Mouse (Mus musculus) stomach, embryonic 16.5 days (tissue): ENCODE measurements around the gene Trit1. TPM values are rescaled to one million over a fixed set of nuclear protein-coding genes. Genes with fewer than 3 reads are reported as not detected.

ENCODE experiments used
- ATAC-seq: fragments of 200-750 bp; cut with Nextera tagmentation; 2 replicates; pipeline ENCODE4 v1.8.0; 2017; ENCODE audit warnings: moderate number of reproducible peaks, moderate TSS enrichment; ENCODE audit not compliant: insufficient read depth, low FRiP score
- H3K27ac ChIP-seq: fragments of 300-500 bp; sonication (generic); 2 replicates; pipeline ENCODE4 v1.5.1; 2014; ENCODE audit warnings: low read length
- H3K27me3 ChIP-seq: fragments of 300-500 bp; sonication (generic); 2 replicates; pipeline ENCODE4 v1.6.1; 2014; ENCODE audit warnings: low read length, control low read depth, mixed read lengths; ENCODE audit not compliant: control insufficient read depth, insufficient read depth
- H3K36me3 ChIP-seq: fragments of 300-500 bp; sonication (generic); 2 replicates; pipeline ENCODE4 v1.6.1; 2014; ENCODE audit warnings: low read length; ENCODE audit not compliant: control insufficient read depth, insufficient read depth
- H3K4me1 ChIP-seq: fragments of 300-500 bp; sonication (generic); 2 replicates; pipeline ENCODE4 v1.6.1; 2014; ENCODE audit warnings: low read length, control low read depth, mixed read lengths; ENCODE audit not compliant: control insufficient read depth, insufficient read depth
- H3K4me2 ChIP-seq: fragments of 300-500 bp; sonication (generic); 2 replicates; pipeline ENCODE4 v1.6.1; 2014; ENCODE audit warnings: low read depth, low read length, mixed read lengths
- H3K4me3 ChIP-seq: fragments of 300-500 bp; sonication (generic); replicated peaks from 2 replicates; pipeline ENCODE4 v1.5.1; 2014; ENCODE audit warnings: mild to moderate bottlenecking, low read length
- H3K9ac ChIP-seq: fragments of 300-500 bp; sonication (generic); 2 replicates; pipeline ENCODE4 v1.6.1; 2014; ENCODE audit warnings: low read length
- H3K9me3 ChIP-seq: fragments of 300-500 bp; sonication (generic); replicated peaks from 2 replicates; pipeline ENCODE4 v1.6.1; 2016; ENCODE audit warnings: low read length, control low read depth; ENCODE audit not compliant: control insufficient read depth
- WGBS: fragments of 180-500 bp; shearing (Covaris S2); extraction: QIAGEN DNeasy Blood & Tissue Kit; methylation state at CpG from one replicate; pipeline ENCODE4 v1.1.7; 2014; 5-methylcytosine and 5-hydroxymethylcytosine counted together
- polyA plus RNA-seq: library from polyadenylated mRNA; unstranded; fragments of >200 nt; fragmentation: Nextera tagmentation; extraction: Ambion mirVana; gene quantifications from 2 replicates; pipeline ENCODE4 v1.2.1, GENCODE M21; 2015

Gene Trit1
- polyA plus RNA-seq, 1 experiment from 2014 or later: 21.2 TPM

DNA sequence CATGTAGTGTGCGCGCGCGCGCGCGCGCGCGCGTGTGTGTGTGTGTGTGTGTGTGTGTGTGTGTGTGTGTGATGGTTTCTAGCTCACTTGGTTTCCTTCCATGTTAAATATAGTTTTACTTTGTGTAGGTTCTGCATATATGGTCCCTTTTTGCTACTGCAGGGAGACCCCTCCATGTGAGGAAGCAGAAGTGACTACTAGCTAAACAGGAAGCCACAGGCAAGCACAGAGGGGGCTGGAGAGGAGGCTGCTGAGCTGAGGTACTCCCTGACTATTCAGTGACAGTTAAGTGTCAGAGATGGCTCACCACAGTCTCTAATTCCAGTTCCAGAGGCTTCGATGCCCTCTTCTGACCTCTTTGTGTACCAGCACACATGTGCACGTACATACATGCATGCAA lies 9.8 kb downstream of the Trit1 start:
- no peak overlapping the region for H3K9ac ChIP-seq
- H3K4me1 ChIP-seq: no peaks in the 10 kb centered on the region
- ATAC-seq: no peak
- 0 out of 2 replicates have a peak, but pooled peaks cover 7% of the 10 kb centered on the region for H3K36me3 ChIP-seq
- no peaks in the 10 kb centered on the region for H3K9me3 ChIP-seq
- no peaks in the 10 kb centered on the region for H3K27me3 ChIP-seq
- H3K27ac ChIP-seq: no peak overlapping the region
- 91% methylated on average over 13 of the region's 13 CpGs for WGBS
- no peak overlapping the region for H3K4me2 ChIP-seq
- H3K4me3 ChIP-seq: no peak overlapping the region

GRCm38 (mm10) chr4:123026597-123026996 lies 10.2 kb downstream of the Trit1 start:
- Histone ChIP-seq H3K9ac (no peak overlapping the region), H3K4me1 (no peaks in the 10 kb centered on the region)

DNA sequence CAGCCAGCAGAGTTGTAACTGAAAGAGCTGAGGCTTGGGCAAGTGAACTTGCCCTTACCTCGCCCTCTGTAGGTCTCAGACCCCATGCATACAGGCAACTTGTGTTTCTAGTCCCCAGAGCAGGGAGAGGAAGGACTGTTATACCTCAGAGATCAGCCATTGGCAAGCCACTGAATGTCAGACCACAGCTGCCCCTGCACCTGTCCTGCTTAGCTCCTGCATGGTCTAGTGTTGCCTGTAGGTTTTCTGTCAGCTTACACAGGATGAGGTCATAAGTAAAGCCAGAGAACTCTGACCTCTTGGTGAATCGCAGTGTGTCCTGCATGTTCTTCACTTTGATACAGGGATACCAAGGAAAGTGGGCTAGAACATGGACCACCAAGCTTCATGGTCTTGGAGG lies 18.4 kb downstream of the Trit1 start:
- H3K4me2 ChIP-seq: no peak overlapping the region
- no peak for ATAC-seq
- no peaks in the 10 kb centered on the region for H3K9me3 ChIP-seq
- H3K27me3 ChIP-seq: no peaks in the 10 kb centered on the region
- H3K9ac ChIP-seq: no peak overlapping the region
- 89% methylated on average over 2 of the region's 2 CpGs for WGBS
- 0 out of 2 replicates have a peak, but pooled peaks cover 3% of the 10 kb centered on the region for H3K36me3 ChIP-seq
- no peak overlapping the region for H3K27ac ChIP-seq
- 0 out of 2 replicates have a peak, but pooled peaks cover 10% of the 10 kb centered on the region for H3K4me1 ChIP-seq
- H3K4me3 ChIP-seq: no peak overlapping the region

More at GRCm38 (mm10) chr4:123026597-123026996, 10.2 kb downstream of the Trit1 start:
- Histone ChIP-seq H3K36me3 (0 out of 2 replicates have a peak, but pooled peaks cover 5% of the 10 kb centered on the region), H3K27ac (no peak overlapping the region), H3K4me2 (no peak overlapping the region), H3K4me3 (no peak overlapping the region), H3K27me3 (no peaks in the 10 kb centered on the region), H3K9me3 (no peaks in the 10 kb centered on the region)
- 82% methylated on average over 4 of the region's 4 CpGs for WGBS
- no peak for ATAC-seq

GRCm38 (mm10) chr4:123035636-123036035 lies 19.2 kb downstream of the Trit1 start:
- 0 out of 2 replicates have a peak, but pooled peaks cover 3% of the 10 kb centered on the region for H3K36me3 ChIP-seq
- no peak overlapping the region for H3K27ac ChIP-seq
- WGBS: 95% methylated on average over 2 of the region's 2 CpGs
- 0 out of 2 replicates have a peak, but pooled peaks have one; percentile 21 for ATAC-seq
- H3K27me3 ChIP-seq: no peaks in the 10 kb centered on the region
- H3K4me2 ChIP-seq: no peak overlapping the region
- no peak overlapping the region for H3K9ac ChIP-seq
- H3K4me1 ChIP-seq: 0 out of 2 replicates have a peak, but pooled peaks cover 10% of the 10 kb centered on the region
- no peak overlapping the region for H3K4me3 ChIP-seq
- no peaks in the 10 kb centered on the region for H3K9me3 ChIP-seq

DNA sequence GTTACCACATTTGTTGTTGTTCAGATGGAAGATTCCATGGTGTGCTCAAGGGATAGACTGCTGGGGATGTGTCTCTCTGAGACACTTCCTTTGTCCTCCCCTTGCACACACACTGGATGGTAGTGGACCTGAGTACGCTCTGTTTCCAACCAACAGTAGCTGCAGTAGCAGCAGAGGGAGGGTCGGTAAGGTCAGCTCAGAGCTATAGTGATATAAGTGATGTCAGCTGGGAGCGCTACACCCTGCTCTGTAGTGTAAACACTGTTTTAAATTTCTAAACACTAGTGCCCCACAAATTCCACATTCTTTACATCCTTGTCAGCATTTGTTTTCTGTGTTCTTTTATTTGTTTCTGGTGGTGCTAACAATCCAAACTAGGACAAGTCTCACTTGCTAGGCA lies 20.3 kb downstream of the Trit1 start:
- Histone ChIP-seq H3K4me2 (no peak overlapping the region), H3K9ac (no peak overlapping the region), H3K27me3 (no peaks in the 10 kb centered on the region), H3K36me3 (0 out of 2 replicates have a peak, but pooled peaks cover 8% of the 10 kb centered on the region), H3K9me3 (no peaks in the 10 kb centered on the region), H3K4me3 (no peak overlapping the region), H3K4me1 (0 out of 2 replicates have a peak, but pooled peaks cover 10% of the 10 kb centered on the region), H3K27ac (0 out of 2 replicates have a peak overlapping the region, but pooled peaks have one; percentile 1)
- ATAC-seq: peak; percentile 50; the same call in 1 of the 2 replicates
- 33% methylated on average over 3 of the region's 3 CpGs for WGBS

GRCm38 (mm10) chr4:123041131-123041530 lies 24.7 kb downstream of the Trit1 start:
- WGBS: 91% methylated on average over 6 of the region's 6 CpGs
- no peaks in the 10 kb centered on the region for H3K9me3 ChIP-seq
- H3K27ac ChIP-seq: no peak overlapping the region
- no peak overlapping the region for H3K4me3 ChIP-seq
- H3K4me2 ChIP-seq: no peak overlapping the region
- H3K27me3 ChIP-seq: no peaks in the 10 kb centered on the region
- no peak overlapping the region for H3K9ac ChIP-seq
- 0 out of 2 replicates have a peak, but pooled peaks cover 8% of the 10 kb centered on the region for H3K4me1 ChIP-seq
- peaks cover 5% of the 10 kb centered on the region; the same call in 1 of the 2 replicates for H3K36me3 ChIP-seq
- ATAC-seq: no peak

GRCm38 (mm10) chr4:123043858-123044257 lies 27.5 kb downstream of the Trit1 start:
- WGBS: 91% methylated on average over 1 of the region's 1 CpGs
- Histone ChIP-seq H3K4me3 (no peak overlapping the region), H3K4me1 (peaks cover 11% of the 10 kb centered on the region), H3K4me2 (no peak overlapping the region), H3K27me3 (no peaks in the 10 kb centered on the region), H3K36me3 (peaks cover 5% of the 10 kb centered on the region; the same call in 1 of the 2 replicates), H3K9ac (no peak overlapping the region), H3K9me3 (no peaks in the 10 kb centered on the region), H3K27ac (no peak overlapping the region)
- ATAC-seq: no peak

GRCm38 (mm10) chr4:123044842-123045241 lies 28.4 kb downstream of the Trit1 start:
- no peak overlapping the region for H3K4me3 ChIP-seq
- ATAC-seq: no peak
- H3K27me3 ChIP-seq: no peaks in the 10 kb centered on the region
- H3K4me2 ChIP-seq: no peak overlapping the region
- peak overlapping the region; percentile 67 for H3K27ac ChIP-seq
- no peak overlapping the region for H3K9ac ChIP-seq
- no peaks in the 10 kb centered on the region for H3K9me3 ChIP-seq
- peaks cover 14% of the 10 kb centered on the region for H3K4me1 ChIP-seq
- peaks cover 5% of the 10 kb centered on the region; the same call in 1 of the 2 replicates for H3K36me3 ChIP-seq
- 77% methylated on average over 4 of the region's 4 CpGs for WGBS

DNA sequence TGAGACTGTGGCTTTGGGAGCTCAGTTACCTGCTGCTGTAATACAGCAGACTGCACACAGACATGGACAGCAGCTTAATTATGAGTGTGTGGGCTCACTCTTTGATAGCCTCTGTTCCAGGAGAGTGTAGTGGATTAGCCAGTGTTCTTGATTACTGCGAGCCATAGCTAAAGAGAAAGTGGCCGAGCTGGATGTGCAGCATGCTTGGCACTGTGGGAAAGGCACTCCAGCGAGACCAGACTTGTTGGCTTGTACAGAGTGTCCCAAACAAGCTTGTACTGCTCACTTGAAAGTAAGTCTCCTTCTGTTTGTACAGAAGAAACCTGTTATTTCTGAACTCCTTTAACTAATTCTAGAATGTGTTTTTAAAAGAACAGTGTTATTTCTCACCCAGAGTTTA lies 29.9 kb downstream of the Trit1 start:
- peaks cover under 1% of the 10 kb centered on the region; the same call in 1 of the 2 replicates for H3K36me3 ChIP-seq

More for the DNA sequence above, 29.9 kb downstream of the Trit1 start:
- ATAC-seq: peak; percentile 35; the same call in 1 of the 2 replicates
- WGBS: 62% methylated on average over 3 of the region's 3 CpGs
- H3K27ac ChIP-seq: peak overlapping the region; percentile 80
- no peak overlapping the region for H3K4me2 ChIP-seq
- peaks cover 28% of the 10 kb centered on the region for H3K4me1 ChIP-seq
- no peaks in the 10 kb centered on the region for H3K27me3 ChIP-seq
- H3K4me3 ChIP-seq: no peak overlapping the region
- H3K9me3 ChIP-seq: no peaks in the 10 kb centered on the region
- no peak overlapping the region for H3K9ac ChIP-seq
